Comparison of ENCODE assay signal across 8 mouse cellular contexts in genomic region chr1:56969364-56970360, GRCm38 (mm10). TPM values are rescaled to one million over a fixed set of nuclear protein-coding genes. Genes with fewer than 3 reads are reported as not detected.
DNase-seq lines count a peak whose midpoint lies in the region; ATAC-seq lines count a peak whose summit lies in the region.

No protein-coding gene starts in this region.

- H3K4me1 ChIP-seq in heart, embryonic 16.5 days (ENCODE audit: control insufficient read depth, insufficient read depth, low read length), result peaks cover 16% of the 10 kb centered on the region
- H3K4me1 ChIP-seq in neural tube, embryonic 14.5 days (ENCODE audit: control insufficient read depth, insufficient read depth, low read length), result peaks cover 14% of the 10 kb centered on the region

- intact Hi-C loops in heart, postnatal 25 days (cut with DNase I), result no loop called here

- H3K4me3 ChIP-seq in heart, embryonic 16.5 days (ENCODE audit: low read length), result peak overlapping the region; percentile 33
- peak overlapping the region; percentile 22 for H3K4me3 ChIP-seq in neural tube, embryonic 14.5 days (ENCODE audit: low read depth, low read length)

- H3K9me3 ChIP-seq in heart, embryonic 16.5 days (replicated peaks; ENCODE audit: control insufficient read depth, low read length), result no peaks in the 10 kb centered on the region
- H3K9me3 ChIP-seq in neural tube, embryonic 14.5 days (ENCODE audit: control insufficient read depth, low read length), result no peaks in the 10 kb centered on the region

- H3K9ac ChIP-seq in heart, embryonic 16.5 days (ENCODE audit: low read length), result no peak overlapping the region
- no peak overlapping the region for H3K9ac ChIP-seq in neural tube, embryonic 14.5 days (replicated peaks; ENCODE audit: low read depth, low read length)

- ATAC-seq in heart, embryonic 16.5 days (replicated peaks; ENCODE audit: extremely low read depth, insufficient read depth, low FRiP score), result no peak
- ATAC-seq in neural tube, embryonic 14.5 days (ENCODE audit: low read depth), result no peak

- WGBS in heart, embryonic 16.5 days, result 2% methylated on average over 47 of the region's 47 CpGs
- 1% methylated on average over 47 of the region's 47 CpGs for WGBS in neural tube, embryonic 14.5 days

- no peaks in the 10 kb centered on the region for H3K36me3 ChIP-seq in heart, embryonic 16.5 days (ENCODE audit: control insufficient read depth, insufficient read depth)
- no peaks in the 10 kb centered on the region for H3K36me3 ChIP-seq in neural tube, embryonic 14.5 days (ENCODE audit: control insufficient read depth, insufficient read depth, low read length)

- H3K4me2 ChIP-seq in heart, embryonic 16.5 days (ENCODE audit: low read depth, low read length), result peak overlapping the region; percentile 54
- peak overlapping the region; percentile 98 for H3K4me2 ChIP-seq in neural tube, embryonic 14.5 days (ENCODE audit: low read depth, low read length)

- no peak overlapping the region for H3K27ac ChIP-seq in heart, embryonic 16.5 days (ENCODE audit: low read length)
- H3K27ac ChIP-seq in neural tube, embryonic 14.5 days (ENCODE audit: low read depth, low read length), result no peak overlapping the region

- DNase-seq in heart, adult 11 months, result peak; percentile 90
- DNase-seq in heart, postnatal 25 days (ENCODE audit: low spot score), result no peak
- DNase-seq in ZHBTc4 (ENCODE audit: low read depth, low spot score) (peak; percentile 63), adipocyte (ENCODE audit: low spot score) (no peak)
- DNase-seq in kidney, postnatal 4 days, result peak; percentile 53 to 66
- DNase-seq in layer of hippocampus, adult 9-10 months (ENCODE audit: low spot score), result no peak

- H3K27me3 ChIP-seq in heart, embryonic 16.5 days (ENCODE audit: control insufficient read depth, insufficient read depth, low read length), result peaks cover 43% of the 10 kb centered on the region
- H3K27me3 ChIP-seq in neural tube, embryonic 14.5 days (ENCODE audit: control insufficient read depth, insufficient read depth, low read length), result peaks cover 22% of the 10 kb centered on the region

RNA-seq across cellular contexts. Expression of gene Satb2, which starts 8.8 kb away (rescaled TPM):
- total RNA-seq in heart, postnatal 25 days (2021), result under 1 TPM; 0.34 to 0.39 TPM
- polyA plus RNA-seq in heart, embryonic 16.5 days (2015; fragmentation: Nextera tagmentation; extraction: Ambion mirVana), result 0.10 and 0.26 TPM in 2 replicates
- polyA plus RNA-seq in neural tube, embryonic 14.5 days (2014; fragmentation: Nextera tagmentation; extraction: Ambion mirVana), result 1.7 and 2.7 TPM in 2 replicates

Comparison
In these comparisons a context has a peak if more than half of its experiments do, and no peak if none do; other contexts are left out.
1. DNase-seq: peak in heart, adult 11 months (single experiment), ZHBTc4 (single experiment) and kidney, postnatal 4 days (2 of 2); none in heart, postnatal 25 days (single experiment), layer of hippocampus, adult 9-10 months (single experiment) and adipocyte (single experiment).